Mouse (Mus musculus) small intestine, adult 2 months (tissue): ENCODE data around the gene Bysl. TPM values are rescaled to one million over a fixed set of nuclear protein-coding genes. Genes with fewer than 3 reads are reported as not detected.
A peak's percentile ranks its signal among the peaks of the same experiment; 100 is the strongest.
"Not testable (repeated sequence)": the region's sequence is repeated elsewhere in the genome, so short reads cannot be mapped to it uniquely, and the experiment has no call there.

Source experiments
- H3K27ac ChIP-seq: fragments of 200-500 bp; 2 replicates; pipeline ENCODE4 v1.5.1; 2012; ENCODE audit warnings: low read depth, low read length, control low read depth, inconsistent platforms; ENCODE audit not compliant: insufficient read depth
- H3K27me3 ChIP-seq: fragments of 200-500 bp; 2 replicates; pipeline ENCODE4 v1.6.1; 2012; ENCODE audit warnings: mild to moderate bottlenecking, moderate library complexity, low read length, inconsistent platforms; ENCODE audit not compliant: control insufficient read depth, insufficient read depth
- H3K36me3 ChIP-seq: fragments of 200-500 bp; 2 replicates; pipeline ENCODE4 v1.6.1; 2012; ENCODE audit warnings: mild to moderate bottlenecking, low read length, control low read depth, inconsistent platforms; ENCODE audit not compliant: control insufficient read depth, insufficient read depth
- H3K4me1 ChIP-seq: fragments of 200-500 bp; 2 replicates; pipeline ENCODE4 v1.6.1; 2012; ENCODE audit warnings: low read length, inconsistent platforms, mixed read lengths; ENCODE audit not compliant: control insufficient read depth, insufficient read depth, insufficient read length
- H3K4me3 ChIP-seq: fragments of 200-500 bp; 2 replicates; pipeline ENCODE4 v1.5.1; 2012; ENCODE audit warnings: low read depth, mild to moderate bottlenecking, control low read depth, inconsistent platforms, low read length, moderate library complexity
- CTCF ChIP-seq: fragments of 200-500 bp; IDR thresholded peaks from 2 replicates; pipeline ENCODE4 v1.5.1; 2012; ENCODE audit warnings: low read depth, mild to moderate bottlenecking, control low read depth, inconsistent platforms, low read length, moderate library complexity, mixed read lengths; ENCODE audit not compliant: insufficient replicate concordance, insufficient read length; ENCODE audit errors: extremely low read depth
- POLR2A ChIP-seq: fragments of 200-500 bp; IDR thresholded peaks from 2 replicates; pipeline ENCODE4 v1.6.1; 2012; ENCODE audit warnings: low read depth, mild to moderate bottlenecking, control low read depth, inconsistent platforms, low read length, moderate library complexity
- WGBS: fragments of 180-500 bp; shearing (Covaris S2); methylation state at CpG from one replicate; pipeline ENCODE4 v1.1.7; 2018; 5-methylcytosine and 5-hydroxymethylcytosine counted together
- polyA plus RNA-seq: library from polyadenylated mRNA; depleted of rRNA; stranded (reverse); fragments of >200 nt; gene quantifications from 2 replicates; pipeline ENCODE4 v1.2.3, GENCODE M21; 2012; rRNA removed

Gene Bysl
- polyA plus RNA-seq, result 3.3 and 3.5 TPM in 2 replicates

GRCm38 (mm10) chr17:47610849-47611660 is at the start of gene Bysl, which contains the start of the genes Med20 and Gm20517:
TSS of gene Bysl (minus strand) at chr17:47611492.
TSS of gene Med20 (plus strand) at chr17:47611582.
TSS of gene Gm20517 (plus strand) at chr17:47611589.
- Histone ChIP-seq H3K27ac (peak within 1 kb of the TSS; percentile 58; the same call in 1 of the 2 replicates), H3K27me3 (no peaks in the 10 kb centered on the region), H3K4me1 (peaks cover 6% of the 10 kb centered on the region), H3K4me3 (peak within 1 kb of the TSS; percentile 77), H3K36me3 (peaks cover 10% of the 10 kb centered on the region)
- WGBS, result under 1% methylated on average over 59 of the region's 59 CpGs
- TF ChIP-seq POLR2A (no peak; the same call in 1 of the 2 replicates), CTCF (peak; percentile 99; the same call in 1 of the 2 replicates)

- Histone ChIP-seq H3K4me3 (no peak overlapping the region), H3K27ac (no peak overlapping the region), H3K27me3 (no peaks in the 10 kb centered on the region), H3K36me3 (0 out of 2 replicates have a peak, but pooled peaks cover 1% of the 10 kb centered on the region), H3K4me1 (no peaks in the 10 kb centered on the region)
- 39% methylated on average over 3 of the region's 3 CpGs for WGBS
- TF ChIP-seq POLR2A, result no peak
- TF ChIP-seq CTCF, result no peak
Observed at GRCm38 (mm10) chr17:47658741-47659243, 47.5 kb upstream of the Bysl start.

DNA sequence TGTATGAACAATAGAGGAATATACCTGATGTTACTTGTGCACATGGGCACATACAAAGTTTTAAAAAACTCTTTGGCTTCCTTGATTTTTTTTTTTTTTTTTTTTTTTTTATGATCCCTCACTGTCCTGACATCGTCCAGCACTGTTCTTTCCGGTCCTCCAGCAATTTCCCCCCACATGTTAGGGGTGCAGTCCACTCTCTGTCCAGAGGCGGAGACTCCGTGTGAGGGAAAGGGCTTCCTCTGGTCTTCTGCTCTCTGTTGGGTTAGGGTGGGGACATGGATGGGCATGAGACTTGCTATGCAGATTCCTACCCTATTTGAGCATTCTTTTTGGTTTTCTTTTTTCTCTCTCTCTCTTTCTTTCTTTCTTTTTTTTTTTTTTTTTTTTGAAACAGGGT is 46.6 kb upstream of the Bysl start:
- Histone ChIP-seq H3K4me3 (no peak overlapping the region), H3K27me3 (no peaks in the 10 kb centered on the region), H3K27ac (no peak overlapping the region), H3K36me3 (0 out of 2 replicates have a peak, but pooled peaks cover 1% of the 10 kb centered on the region), H3K4me1 (no peaks in the 10 kb centered on the region)
- TF ChIP-seq CTCF (no peak), POLR2A (no peak)
- WGBS, result 78% methylated on average over 4 of the region's 4 CpGs

DNA sequence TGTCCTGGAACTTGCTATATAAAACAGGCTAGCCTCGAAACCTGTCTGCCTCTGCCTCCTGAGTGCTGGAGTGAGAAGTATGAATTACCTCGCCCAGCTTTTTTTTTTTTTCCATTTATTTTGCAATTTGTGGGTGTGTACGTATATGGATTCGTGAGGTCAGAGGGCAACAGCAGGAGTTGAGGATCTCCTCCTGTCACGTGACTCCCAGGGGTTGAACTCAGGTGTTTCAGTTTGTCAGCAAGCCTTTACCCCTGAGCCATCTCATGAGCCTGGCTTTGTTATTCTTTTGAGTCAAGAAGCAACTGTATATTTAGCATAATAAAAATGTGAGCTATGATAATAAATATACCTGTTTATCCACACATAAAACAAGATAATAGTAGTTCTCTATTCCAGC is 44.4 kb upstream of the Bysl start:
- WGBS, result 47% methylated on average over 5 of the region's 5 CpGs
- Histone ChIP-seq H3K27me3 (no peaks in the 10 kb centered on the region), H3K4me3 (no peak overlapping the region), H3K27ac (no peak overlapping the region), H3K36me3 (0 out of 2 replicates have a peak, but pooled peaks cover 1% of the 10 kb centered on the region), H3K4me1 (no peaks in the 10 kb centered on the region)
- TF ChIP-seq POLR2A (no peak), CTCF (no peak)

DNA sequence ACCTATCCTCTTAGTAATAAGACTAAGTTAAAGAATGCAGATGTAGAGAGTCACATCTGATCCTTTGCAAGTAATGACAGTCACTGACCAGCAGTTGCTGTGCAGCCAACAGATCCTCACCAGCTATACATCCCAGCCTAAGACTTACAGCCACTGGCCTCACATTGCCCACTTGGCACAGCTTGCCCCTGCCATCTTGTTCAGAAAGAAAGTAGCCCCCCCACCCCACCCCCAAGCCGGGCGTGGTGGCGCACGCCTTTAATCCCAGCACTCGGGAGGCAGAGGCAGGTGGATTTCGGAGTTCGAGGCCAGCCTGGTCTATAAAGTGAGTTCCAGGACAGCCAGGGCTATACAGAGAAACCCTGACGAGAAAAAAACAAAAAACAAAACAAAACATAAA is 43.1 kb upstream of the Bysl start:
- H3K4me1 ChIP-seq, H3K27me3 ChIP-seq, H3K36me3 ChIP-seq, H3K4me3 ChIP-seq, H3K27ac ChIP-seq: not testable (repeated sequence)
- 92% methylated on average over 8 of the region's 8 CpGs for WGBS

DNA sequence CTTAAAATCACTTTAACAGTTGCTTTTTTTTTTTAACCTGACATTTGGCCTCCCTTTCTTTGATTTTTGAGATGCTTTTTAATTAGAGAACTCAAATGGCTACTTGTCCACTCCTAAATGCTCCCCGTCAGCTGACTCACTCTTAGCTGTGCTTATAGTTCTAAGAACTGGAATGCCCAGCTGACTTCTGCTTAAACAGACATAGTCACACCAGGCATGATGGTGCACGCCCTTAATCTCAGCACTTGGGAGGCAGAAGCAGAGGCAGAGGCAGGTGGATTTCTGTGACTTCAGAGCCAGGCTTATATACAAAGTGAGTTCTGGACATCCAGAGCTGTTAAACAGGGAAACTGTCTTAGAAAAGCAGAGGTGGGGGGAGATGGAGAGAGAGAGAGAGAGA is 40.7 kb upstream of the Bysl start:
- Histone ChIP-seq H3K27me3 (no peaks in the 10 kb centered on the region), H3K36me3 (peaks cover 1% of the 10 kb centered on the region; the same call in 1 of the 2 replicates), H3K27ac (no peak overlapping the region), H3K4me3 (no peak overlapping the region), H3K4me1 (no peaks in the 10 kb centered on the region)
- 89% methylated on average over 2 of the region's 2 CpGs for WGBS
- TF ChIP-seq POLR2A (no peak), CTCF (no peak)

- Histone ChIP-seq H3K27ac (no peak overlapping the region), H3K27me3 (no peaks in the 10 kb centered on the region), H3K4me3 (no peak overlapping the region), H3K4me1 (no peaks in the 10 kb centered on the region), H3K36me3 (peaks cover 1% of the 10 kb centered on the region; the same call in 1 of the 2 replicates)
- WGBS, result 85% methylated on average over 4 of the region's 4 CpGs
- TF ChIP-seq POLR2A, result no peak
- TF ChIP-seq CTCF, result no peak
Observed at GRCm38 (mm10) chr17:47648966-47649365, 37.7 kb upstream of the Bysl start.
